Mouse (Mus musculus): ENCODE measurements around the gene Smim23.

The Smim23 gene

DNA sequence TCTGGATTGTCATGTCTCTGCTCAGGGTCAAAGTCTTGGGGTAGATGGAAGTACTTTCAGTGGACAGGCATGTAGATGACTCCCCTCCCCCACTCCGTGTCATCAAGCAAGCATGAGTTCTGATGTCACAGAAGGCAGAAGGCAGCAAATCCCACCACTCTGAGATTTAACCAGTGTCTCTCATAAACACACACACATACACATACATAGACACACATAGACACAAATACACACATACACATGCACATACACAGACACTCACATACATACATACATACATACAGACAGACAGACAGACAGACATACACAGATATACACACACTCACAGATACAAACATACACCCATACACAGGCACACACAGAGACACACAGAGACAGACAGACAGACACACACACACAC lies at the start of gene Smim23:
TSS of gene Smim23 (minus strand) at position 101 of the 400 bp plus-strand sequence.
- DNase-seq (ENCODE audit: low spot score in 2 of 2), result no peak

DNA sequence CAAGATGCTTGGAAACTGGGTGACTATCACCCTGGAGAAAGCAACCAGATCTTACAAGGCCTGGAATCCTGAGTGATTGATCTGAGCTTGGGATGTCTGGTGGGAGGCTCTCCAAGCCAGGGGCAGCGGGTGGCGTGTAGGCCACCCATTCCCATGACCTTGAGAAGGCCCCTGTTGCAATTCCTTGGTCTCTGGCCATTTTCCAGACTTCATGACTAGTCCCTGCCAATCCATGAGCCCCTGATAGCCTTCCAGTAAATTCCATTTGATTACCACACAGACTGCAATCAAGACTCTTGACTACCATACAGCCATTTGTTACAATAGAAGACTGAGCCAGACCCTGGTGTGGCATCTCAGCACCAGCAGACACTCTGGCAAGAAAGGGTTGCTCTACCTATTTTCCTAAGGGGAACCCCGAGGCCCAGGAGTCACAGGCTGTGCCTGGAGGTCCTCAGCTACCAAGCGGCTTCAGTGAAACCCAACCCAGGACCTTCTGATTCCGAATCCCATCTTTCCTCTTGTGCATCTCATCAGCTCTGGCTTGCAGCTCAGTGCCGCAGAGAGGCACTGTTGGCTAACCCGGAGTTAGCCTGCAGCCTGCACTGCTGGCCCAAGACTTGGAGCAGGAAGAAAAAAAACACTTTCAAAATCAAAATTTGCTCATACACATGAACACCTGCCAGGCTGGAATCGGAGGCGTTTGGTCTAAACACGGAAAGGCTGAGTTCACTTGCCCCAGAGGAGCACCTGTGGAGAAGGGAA lies 44.4 kb upstream of the Smim23 start:
- no peak for DNase-seq (ENCODE audit: low spot score in 2 of 2)

DNA sequence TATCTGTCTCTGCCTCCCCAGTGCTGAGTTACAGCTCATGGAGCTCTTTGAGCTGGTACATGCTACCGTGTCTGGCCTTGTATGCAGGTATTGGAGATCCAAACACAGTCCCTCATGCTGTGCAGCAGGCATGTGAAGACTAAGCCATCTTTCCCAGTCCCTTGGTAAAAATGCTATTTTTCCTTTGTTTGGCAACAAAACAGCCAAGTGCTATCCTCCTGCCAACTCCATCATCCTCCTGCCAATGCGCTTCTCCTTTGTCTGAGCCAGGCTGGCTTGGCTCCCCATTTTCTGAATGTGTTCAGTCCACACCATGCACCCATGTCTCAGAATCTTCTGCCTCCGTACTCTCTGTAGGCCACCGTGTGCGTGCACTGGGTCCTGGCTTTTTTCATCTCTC lies 40.2 kb upstream of the Smim23 start:
- no peak for DNase-seq (ENCODE audit: low spot score in 2 of 2)

DNA sequence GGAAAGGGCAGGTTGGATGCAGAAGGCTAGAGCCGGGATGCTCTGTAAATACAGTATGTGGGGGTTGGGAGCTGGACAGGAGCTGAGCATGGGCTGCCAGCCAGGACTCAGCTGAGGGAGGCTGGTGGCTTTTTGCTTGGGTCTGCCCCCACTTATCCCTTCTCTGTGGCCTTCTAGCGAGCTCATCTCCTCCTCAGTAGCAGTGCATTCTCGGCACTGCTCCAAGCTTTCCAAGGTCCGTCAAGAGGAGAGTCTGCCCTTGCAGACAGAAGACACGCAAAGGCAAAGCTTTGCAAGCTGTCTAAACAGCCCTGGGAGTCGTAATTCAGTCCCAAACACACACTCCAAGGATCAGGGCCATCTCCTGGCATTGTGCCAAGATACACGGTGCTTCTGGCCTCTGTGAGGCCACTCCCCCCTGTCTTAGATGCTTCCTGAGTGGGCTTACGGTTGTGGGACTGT lies 33.0 kb upstream of the Smim23 start:
- DNase-seq (ENCODE audit: low spot score in 2 of 2), result peak in 1 of 2 experiments; percentile 36

DNA sequence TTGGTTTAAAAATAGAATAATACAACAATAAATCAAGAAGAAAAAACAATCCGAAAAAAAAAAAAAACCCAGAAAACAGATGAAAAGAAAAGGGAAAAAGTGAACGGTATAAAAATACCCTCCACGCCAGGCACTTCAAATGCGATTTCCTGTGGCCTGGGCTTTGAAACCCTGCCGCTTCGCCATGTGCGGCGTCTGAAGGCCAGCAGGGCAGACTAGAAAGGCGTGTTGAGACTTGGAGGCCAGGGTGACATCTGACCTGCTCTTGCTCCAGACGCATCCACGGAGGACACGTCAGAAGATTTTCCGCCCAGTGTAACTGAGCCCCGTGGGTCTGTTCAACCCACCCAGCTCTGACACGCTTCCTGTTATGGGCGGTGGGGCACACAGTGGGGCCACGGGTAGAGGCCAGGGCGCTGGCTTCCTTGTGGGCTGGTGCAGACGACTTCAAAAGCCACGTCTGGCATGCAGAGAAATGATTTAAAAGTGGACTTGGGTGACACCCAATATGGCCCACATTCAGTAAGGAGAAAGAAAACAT lies 22.3 kb upstream of the Smim23 start:
- DNase-seq (ENCODE audit: low spot score in 2 of 2), result no peak

DNA sequence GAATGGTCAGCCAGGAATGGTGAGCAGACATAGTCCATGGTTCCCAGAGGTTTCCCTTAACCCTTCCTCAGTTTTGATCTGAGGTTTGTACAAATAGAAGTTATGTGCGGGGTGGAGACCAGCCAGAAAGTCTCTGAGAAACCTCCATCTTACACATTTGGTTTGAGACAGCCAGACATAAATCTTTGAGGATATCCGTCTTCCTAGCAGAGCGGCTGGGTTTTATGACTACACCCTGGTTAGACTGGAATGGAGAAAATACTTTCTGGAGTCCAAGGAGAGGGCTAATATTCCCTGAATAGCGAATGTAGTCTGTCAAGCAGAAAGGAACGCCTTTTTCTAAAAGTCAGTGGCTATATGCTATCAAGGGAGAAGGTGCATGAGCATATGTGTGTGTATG lies 16.8 kb upstream of the Smim23 start:
- DNase-seq (ENCODE audit: low spot score in 2 of 2), result no peak

DNA sequence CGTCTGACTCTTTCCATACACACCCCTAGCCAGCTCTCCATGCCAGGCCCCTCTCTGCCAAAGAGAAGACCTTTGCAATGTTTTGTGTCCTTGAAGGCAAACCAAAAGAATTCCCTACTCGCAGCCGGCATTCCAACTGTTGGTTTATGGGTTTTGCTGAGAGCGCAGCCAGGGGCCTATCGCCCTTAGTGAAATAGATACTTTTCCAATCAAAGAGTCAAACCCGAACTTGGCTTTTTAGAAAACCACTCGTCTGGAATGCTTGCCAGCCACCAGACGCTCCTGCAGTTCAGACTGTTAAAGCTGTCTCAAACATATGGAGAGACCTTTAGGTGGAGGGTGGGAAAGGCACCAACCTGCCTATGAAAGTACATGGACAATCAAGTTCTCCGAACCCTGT lies 15.9 kb upstream of the Smim23 start:
- DNase-seq (ENCODE audit: low spot score in 2 of 2), result no peak

DNA sequence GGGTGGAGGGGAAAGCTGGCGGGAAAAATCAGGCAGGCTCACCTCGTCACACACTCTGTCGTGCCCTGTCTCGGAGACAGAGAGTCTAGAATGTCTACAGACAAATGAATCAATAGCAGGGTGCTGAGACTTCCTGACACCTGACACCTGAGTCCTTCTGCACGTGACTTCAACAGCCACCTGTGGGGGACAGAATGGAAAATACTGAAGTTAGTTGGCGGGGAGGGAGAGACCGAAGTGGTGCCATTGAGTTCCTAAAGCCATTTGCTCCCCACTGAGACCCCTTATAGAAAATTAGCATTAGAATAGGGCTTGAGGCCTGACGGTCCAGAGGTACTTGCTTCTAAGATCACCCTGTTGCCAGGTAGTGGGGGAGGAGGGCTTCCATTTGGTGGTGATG lies 10.6 kb upstream of the Smim23 start:
- no peak for DNase-seq (ENCODE audit: low spot score in 2 of 2)

DNA sequence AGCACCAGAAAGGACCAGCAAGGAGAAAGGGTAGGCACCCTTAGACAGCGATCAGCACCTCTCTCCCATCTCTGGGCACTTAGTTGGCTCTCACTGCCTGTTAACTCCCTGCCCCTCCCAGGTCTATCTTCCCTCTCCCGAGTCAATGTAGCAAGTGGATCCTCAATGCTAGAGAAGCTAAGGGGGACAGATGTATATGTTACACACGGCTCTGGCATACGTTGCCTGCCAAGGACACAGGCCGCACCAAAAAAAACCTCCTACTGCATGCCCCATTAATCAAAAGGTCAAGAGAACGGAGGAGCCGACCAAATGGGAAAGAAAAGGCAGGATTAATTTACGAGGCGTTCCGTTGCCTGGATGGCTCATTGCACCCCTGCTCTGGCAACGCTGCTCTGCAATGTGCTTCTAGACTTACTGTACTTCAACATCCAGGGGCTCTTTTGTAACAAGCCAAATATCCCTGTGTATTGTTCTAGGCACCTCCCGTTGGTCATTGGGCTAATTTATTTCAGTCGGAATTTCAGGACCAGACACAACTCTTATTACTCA lies 10.0 kb upstream of the Smim23 start:
- no peak for DNase-seq (ENCODE audit: low spot score in 2 of 2)

DNA sequence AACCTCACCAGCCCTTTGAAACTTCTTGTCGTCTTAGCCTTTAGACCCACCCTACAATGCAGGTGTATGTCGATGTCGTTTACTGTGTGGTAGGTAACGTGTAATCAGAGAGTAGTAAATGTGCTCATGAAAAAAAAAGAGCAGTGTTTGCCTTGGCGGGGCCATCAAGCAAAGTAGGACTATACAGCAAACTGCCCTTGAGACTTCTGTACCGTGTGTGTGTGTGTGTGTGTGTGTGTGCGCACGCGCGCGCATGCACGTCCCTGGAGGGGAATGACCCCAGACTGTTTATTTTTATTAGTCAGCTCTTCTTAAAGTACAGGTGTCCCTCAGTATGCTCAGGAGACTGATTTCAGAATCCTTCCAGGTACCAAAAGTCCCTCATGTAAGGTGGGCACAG lies 6.8 kb downstream of the Smim23 start:
- no peak for DNase-seq (ENCODE audit: low spot score in 2 of 2)

DNA sequence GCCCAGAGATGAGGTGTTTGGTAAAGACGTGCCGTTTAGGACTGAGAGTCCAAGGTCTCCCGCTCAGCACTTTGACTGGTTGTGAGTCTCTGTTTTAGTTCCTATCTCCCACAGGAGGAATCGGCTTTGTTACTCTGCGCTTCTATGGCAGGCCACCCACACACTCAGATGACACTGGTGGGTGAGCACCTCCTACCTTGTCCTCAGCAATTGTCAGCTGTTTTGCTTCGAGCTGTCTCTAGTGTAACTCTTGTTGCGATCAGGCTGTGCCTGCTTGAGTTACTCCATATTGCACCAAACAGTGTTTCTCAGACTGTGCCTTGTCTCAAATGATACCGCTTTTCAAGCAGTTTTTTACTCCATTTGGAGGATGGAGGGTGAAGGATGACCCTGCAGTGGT lies 10.1 kb downstream of the Smim23 start:
- no peak for DNase-seq (ENCODE audit: low spot score in 2 of 2)

DNA sequence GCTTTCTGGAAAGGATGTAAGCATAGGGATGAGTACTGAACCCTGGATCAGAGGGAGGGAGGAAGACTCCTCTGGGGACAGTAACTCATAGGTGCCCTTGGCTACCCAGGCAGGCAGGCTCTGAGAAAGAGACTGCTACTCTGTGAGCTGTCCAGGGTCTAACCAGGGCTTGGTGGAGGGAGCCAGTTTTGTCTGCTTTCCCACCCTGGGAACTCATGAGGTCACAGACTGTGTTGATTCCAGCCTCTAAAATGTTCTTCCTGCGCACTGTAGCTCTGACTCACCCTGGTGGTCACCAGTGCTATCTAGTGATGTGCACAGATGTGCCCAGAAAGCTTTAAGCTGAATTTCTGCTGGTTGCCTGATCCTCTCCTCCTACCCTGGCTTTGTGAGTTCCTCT lies 15.3 kb downstream of the Smim23 start:
- DNase-seq (ENCODE audit: low spot score in 2 of 2), result no peak

DNA sequence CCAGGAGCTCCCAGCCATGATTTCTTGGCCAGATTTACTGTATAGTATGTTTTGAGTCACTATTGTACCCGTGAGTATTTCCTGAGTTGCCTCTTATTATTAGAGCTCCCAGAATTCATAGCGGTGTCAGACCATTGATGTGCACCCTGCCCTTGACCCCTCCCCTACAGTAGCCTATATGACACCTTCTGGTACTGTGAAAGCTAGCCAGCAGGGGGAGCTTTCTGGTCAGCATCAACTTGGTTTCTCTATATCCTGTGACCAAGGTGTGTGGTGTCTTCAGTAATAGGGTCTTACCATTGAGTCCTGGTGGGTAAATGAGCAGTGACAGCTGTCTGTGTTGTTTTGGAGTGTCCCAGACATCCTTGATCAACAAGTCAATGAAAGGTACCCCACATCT lies 18.4 kb downstream of the Smim23 start:
- DNase-seq (ENCODE audit: low spot score in 2 of 2), result peak in 1 of 2 experiments; percentile 43

DNA sequence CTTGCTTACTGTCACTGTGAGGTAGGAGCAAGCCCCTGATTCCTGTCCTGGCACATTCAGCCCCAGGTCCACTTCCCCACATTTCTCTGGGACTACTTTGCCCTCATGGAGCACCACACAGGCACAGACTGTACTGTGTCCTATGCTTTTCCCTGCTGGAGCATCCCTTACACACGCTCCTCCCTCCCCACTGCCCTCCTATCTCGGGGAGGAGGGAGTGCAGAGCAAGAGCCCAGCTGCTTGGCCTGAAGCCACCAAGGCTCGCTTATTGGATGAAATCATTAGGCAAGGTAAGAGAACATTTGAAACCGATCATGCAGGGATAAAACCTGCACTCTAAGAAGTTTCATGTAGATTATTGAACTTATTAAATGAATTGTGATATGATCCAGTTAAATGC lies 20.7 kb downstream of the Smim23 start:
- DNase-seq (ENCODE audit: low spot score in 2 of 2), result no peak

DNA sequence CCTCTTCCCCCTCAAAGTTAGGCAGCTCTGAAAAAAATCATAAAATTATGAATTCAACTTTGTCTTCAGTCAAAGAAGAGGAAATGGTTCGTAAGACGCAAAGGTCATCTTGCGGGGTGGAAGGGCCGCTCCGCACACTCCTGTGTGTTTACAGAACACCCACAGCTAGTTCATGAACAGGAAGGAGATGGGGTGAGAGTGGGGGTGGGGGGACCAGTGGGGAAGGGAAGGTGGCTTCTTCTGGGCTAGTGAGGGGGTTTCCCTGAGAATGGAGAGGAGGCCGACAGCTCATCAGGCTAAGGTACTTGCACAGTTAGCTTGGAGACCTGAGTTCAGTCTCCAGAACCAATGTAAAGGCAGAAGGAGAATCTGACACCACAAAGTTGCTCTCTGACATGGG lies 22.7 kb downstream of the Smim23 start:
- DNase-seq (ENCODE audit: low spot score in 2 of 2), result no peak

DNA sequence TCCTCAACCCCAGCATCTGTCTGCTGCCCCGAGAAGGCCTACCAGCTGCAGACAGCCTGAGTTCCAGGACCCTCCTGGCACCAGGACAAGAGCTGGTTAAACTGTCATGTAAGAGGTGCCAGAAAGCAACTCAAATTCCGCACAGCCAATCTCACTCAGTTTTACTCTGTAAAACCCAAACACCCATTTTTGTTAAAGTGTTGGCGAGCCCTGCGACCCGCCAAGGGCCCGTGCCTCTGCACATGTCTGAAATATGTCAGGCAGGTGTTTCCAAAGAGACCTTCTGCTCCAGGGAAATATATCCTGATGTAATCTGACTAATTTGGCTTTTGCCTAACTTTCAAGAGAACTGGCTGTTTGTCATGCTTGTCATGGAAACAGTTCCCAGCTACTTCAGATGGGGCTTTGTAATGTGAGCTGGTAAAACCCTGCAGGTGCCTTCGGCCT lies 23.5 kb downstream of the Smim23 start:
- DNase-seq (ENCODE audit: low spot score in 2 of 2), result peak in 1 of 2 experiments; percentile 39

DNA sequence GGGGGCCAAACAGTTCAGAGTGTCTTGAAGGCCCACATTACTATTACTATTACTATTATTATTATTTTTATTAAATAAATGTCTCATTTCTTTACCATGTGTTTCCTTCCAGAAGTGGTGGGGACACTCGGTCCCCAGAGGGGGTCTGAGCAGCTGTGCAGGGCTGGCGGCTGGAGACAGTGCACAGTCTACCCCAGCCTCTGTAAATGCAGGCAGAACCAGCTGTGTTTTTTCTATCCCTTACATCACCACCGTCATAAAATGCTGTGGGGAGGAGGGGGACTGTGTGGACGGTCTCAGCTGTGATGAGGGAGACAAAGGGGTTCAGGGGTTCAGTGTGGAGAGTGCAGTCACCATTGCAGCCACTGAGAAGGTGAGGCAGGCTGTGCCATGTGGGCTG lies 26.0 kb downstream of the Smim23 start:
- no peak for DNase-seq (ENCODE audit: low spot score in 2 of 2)

DNA sequence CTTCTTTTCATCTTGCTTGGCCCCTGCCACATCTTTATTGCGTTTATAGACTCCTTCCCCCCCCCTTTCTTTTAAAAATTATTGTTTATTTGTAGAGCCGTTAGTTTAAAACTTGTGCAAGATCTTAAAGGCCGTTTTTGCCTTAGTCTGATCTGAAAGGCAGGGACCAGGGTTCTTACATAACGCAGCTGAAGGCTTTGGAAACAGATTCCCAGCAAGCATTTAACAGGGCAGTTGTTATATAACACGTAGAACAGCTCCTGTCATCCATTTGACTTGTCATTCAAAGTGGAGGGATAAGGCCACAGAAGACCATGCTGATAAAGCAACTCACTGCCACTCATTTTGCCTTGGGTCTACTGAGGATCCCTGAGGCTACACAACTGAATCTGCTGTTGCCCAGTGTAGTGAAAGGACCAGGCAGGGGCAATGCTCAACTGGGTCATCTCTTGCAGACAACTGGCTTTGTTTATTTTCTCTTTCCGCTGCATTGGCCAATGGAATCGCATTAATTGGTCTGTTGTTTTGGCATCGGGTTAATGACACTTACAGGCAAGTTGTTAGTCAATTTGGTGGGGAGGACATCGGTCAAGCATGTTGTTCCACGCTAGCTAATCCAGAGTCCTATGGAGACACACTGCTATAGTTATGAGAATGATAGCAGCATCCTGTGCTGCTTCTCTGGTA lies 29.5 kb downstream of the Smim23 start:
- no peak for DNase-seq (ENCODE audit: low spot score in 2 of 2)

DNA sequence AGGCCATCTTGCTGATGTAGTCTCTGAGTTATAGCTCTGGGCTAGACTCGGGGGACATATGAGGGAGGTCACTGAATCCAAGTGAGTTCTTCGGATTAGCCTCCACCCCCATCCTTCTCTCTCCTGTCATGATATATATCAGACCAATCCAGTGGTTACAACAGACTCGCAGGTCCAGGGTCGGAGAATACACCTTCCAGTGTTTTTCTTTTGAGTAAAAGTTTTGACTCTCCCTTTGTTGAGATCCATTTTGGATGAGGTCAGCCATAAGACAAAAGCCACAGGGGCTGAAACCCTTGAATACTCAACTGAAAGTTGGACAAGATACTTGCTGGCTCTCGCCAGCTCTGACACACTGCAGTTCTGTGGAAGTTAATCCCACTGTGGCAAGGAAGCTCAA lies 38.2 kb downstream of the Smim23 start:
- no peak for DNase-seq (ENCODE audit: low spot score in 2 of 2)

DNA sequence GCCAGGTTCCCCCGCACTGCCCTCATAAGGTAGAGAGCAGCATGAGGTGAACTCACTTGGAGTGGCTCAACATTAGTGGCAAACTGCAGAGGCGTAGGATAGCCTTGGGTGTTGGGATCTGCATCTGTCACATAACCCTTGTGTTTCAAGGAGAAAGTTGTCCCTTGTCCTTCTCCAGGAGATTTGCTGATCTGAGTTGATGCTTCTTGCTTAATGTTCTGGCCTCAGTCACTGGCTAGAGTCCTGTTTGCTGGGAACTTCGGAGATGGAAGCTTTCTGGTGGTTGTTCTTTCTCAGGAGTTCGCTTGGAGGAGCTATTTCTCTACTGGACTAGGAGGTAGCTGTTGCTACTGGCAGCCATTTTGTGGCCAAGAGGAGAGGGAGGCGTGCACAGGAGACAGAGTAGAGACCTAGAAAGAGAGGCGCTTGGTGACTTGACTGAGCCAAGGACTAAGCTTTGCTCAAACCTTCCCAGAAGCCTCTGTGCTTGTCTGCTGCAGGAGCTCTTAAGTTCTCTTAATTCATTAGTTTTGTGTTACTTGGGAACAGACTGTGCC lies 38.7 kb downstream of the Smim23 start:
- DNase-seq (ENCODE audit: low spot score in 2 of 2), result no peak

DNA sequence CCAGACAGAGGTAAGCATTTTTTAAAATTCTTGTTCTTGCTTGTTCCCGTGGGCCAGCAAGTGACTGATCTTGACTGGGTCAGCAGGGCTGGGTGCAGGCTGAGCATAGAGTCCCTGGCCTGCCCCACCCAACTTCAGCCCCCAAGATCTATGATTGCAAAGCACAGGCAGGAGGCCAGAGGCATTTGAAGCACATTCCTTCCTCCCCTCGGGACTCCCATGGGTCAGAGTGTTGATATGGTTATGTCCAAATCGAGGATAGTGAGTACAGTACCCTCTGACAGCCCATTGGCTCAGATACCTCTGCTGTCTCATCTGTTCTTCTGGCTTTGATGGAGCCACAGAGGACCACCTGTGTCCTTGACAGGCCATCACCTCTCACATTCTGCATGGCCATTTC lies 41.7 kb downstream of the Smim23 start:
- DNase-seq (ENCODE audit: low spot score in 2 of 2), result no peak

DNA sequence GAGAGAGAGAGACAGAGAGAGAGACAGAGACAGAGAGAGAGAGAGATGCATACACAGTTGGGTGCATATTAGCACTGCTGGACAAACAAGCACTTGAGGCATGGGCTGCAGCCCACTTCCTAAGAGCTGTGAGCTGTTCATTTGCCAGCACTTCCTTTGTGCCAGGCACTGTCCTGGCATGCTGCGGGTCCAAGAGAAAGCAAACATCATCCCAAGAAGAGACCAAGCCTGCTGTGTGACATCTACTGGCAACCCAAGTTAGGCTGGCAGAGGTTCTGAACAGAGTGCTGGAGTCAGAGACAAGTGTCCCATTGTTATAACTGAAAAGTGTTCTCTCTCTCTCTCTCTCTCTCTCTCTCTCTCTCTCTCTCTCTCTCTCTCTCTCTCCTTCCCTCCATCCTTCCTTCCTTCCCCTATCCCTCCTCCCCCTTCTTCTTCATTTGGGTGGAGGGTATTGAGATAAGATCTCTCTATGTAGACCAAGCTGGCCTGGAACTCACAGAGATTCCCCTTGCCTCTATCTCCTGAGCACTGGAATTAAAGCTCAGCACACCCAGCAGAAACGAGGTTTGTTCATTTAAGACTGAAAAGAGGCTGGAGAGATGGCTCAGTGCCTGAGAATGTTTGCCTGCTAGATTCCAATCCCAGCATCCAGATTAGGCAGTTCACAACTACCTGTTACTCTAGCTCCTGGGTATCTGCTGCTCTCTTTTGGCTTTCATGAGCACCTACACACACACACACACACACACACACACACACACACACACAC lies 42.6 kb downstream of the Smim23 start:
- peak in 1 of 2 experiments; percentile 51 for DNase-seq (ENCODE audit: low spot score in 2 of 2)
